Mouse (Mus musculus): Measurements from ENCODE around the gene Gnaq. TPM values are rescaled to one million over a fixed set of nuclear protein-coding genes. Genes with fewer than 3 reads are reported as not detected.

The Gnaq gene
- polyA plus RNA-seq, 1 experiment from 2014 or later = 18.4 TPM

- 19% methylated on average over 9 of the region's 9 CpGs for WGBS
Observed at GRCm38 (mm10) chr19:16434879-16435278, 302.2 kb downstream of the Gnaq start.

DNA sequence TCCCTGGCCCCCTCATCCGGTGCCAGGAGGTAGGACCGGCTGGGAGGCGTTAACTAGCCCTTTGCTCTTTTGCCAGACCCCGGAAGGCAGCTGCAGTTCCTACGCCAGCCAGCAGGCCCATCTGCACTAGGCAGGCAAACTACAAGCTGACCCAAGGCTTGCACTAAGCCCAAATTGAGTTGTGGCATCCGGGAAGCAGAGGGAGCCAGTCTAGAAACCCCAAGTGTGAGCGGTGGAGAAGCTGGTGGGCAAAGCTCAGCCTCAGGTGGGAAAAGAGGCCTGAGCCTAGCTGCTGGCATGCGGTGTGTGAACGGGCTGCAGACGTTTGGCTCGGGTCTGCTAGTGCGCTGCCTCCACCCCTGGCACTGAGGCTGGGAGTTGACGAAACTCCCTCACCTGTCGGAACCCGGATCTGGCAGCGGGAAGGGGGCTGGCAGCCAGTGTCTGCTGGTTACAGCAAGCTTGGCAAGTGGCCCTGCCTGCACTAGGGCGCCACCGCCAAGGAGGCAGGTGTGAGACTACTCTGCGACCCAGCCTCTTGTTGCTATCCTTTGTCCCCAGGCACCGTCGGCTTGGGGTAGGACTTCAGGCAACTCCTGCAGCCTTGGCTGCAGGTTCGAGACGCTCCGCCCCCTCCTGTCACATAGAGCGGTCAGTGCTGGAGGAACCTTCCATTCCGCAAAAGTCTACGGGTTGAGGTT, 303.1 kb downstream of the Gnaq start, which contains the start of gene Gna14:
Gene Gna14 (plus strand): TSS at position 232 of the 701 bp plus-strand sequence.
- DNase-seq (ENCODE audit: low spot score) = peak; percentile 89
- H3K4me1 ChIP-seq (replicated peaks; ENCODE audit: control insufficient read depth, insufficient read depth, low read length) = peaks cover 28% of the 10 kb centered on the region
- WGBS = 1% methylated on average over 27 of the region's 27 CpGs
- peak within 1 kb of the TSS; percentile 60 for H3K9ac ChIP-seq (ENCODE audit: low read length)
- no peaks in the 10 kb centered on the region for H3K9me3 ChIP-seq (ENCODE audit: control insufficient read depth, low read length)
- ATAC-seq (replicated peaks; ENCODE audit: low FRiP score, low TSS enrichment, low read depth) = peak; percentile 58
- peak within 1 kb of the TSS; percentile 55 for H3K4me3 ChIP-seq (ENCODE audit: low read depth, low read length)
- peak within 1 kb of the TSS; percentile 30 for H3K27ac ChIP-seq (ENCODE audit: low read depth)
- H3K36me3 ChIP-seq (ENCODE audit: control insufficient read depth, insufficient read depth, low read length) = no peaks in the 10 kb centered on the region
- H3K4me2 ChIP-seq (ENCODE audit: low read length) = peak within 1 kb of the TSS; percentile 66
- H3K27me3 ChIP-seq (replicated peaks; ENCODE audit: control insufficient read depth, insufficient read depth, low read length) = no peaks in the 10 kb centered on the region

More at GRCm38 (mm10) chr19:16434879-16435278, 302.2 kb downstream of the Gnaq start:
- H3K36me3 ChIP-seq (ENCODE audit: control insufficient read depth, insufficient read depth, low read length) = no peaks in the 10 kb centered on the region
- peaks cover 27% of the 10 kb centered on the region for H3K4me1 ChIP-seq (replicated peaks; ENCODE audit: control insufficient read depth, insufficient read depth, low read length)
- no peaks in the 10 kb centered on the region for H3K27me3 ChIP-seq (replicated peaks; ENCODE audit: control insufficient read depth, insufficient read depth, low read length)
- H3K9ac ChIP-seq (ENCODE audit: low read length) = no peak overlapping the region
- peak overlapping the region; percentile 55 for H3K4me3 ChIP-seq (ENCODE audit: low read depth, low read length)
- no peaks in the 10 kb centered on the region for H3K9me3 ChIP-seq (ENCODE audit: control insufficient read depth, low read length)
- H3K27ac ChIP-seq (ENCODE audit: low read depth) = no peak overlapping the region
- no peak for ATAC-seq (replicated peaks; ENCODE audit: low FRiP score, low TSS enrichment, low read depth)
- no peak for DNase-seq (ENCODE audit: low spot score)
- H3K4me2 ChIP-seq (ENCODE audit: low read length) = peak overlapping the region; percentile 66

GRCm38 (mm10) chr19:16436335-16437169, 303.9 kb downstream of the Gnaq start:
- DNase-seq (ENCODE audit: low spot score) (peak; percentile 70), ATAC-seq (replicated peaks; ENCODE audit: low FRiP score, low TSS enrichment, low read depth) (0 out of 2 replicates have a peak, but pooled peaks have one; percentile 12)
- WGBS = 4% methylated on average over 61 of the region's 61 CpGs
- no peaks in the 10 kb centered on the region for H3K9me3 ChIP-seq (ENCODE audit: control insufficient read depth, low read length)
- peak overlapping the region; percentile 55 for H3K4me3 ChIP-seq (ENCODE audit: low read depth, low read length)
- peak overlapping the region; percentile 60 for H3K9ac ChIP-seq (ENCODE audit: low read length)
- peaks cover 28% of the 10 kb centered on the region for H3K4me1 ChIP-seq (replicated peaks; ENCODE audit: control insufficient read depth, insufficient read depth, low read length)
- no peaks in the 10 kb centered on the region for H3K36me3 ChIP-seq (ENCODE audit: control insufficient read depth, insufficient read depth, low read length)
- peak overlapping the region; percentile 30 for H3K27ac ChIP-seq (ENCODE audit: low read depth)
- H3K27me3 ChIP-seq (replicated peaks; ENCODE audit: control insufficient read depth, insufficient read depth, low read length) = no peaks in the 10 kb centered on the region
- H3K4me2 ChIP-seq (ENCODE audit: low read length) = peak overlapping the region; percentile 66

Small RNA genes lying within 50 kb of the gene (microRNA-seq; reads per million reads assigned to microRNA genes)
- gene Mir496b = not detected

Other genes starting within 250 kb of the Gnaq start
- gene Psat1, start 185.5 kb upstream of the Gnaq start, polyA plus RNA-seq (2014; fragmentation: Nextera tagmentation; extraction: Ambion mirVana) = 74.0 and 80.8 TPM in 2 replicates
- 23.4 and 24.2 TPM in 2 replicates for gene Cep78, start 147.8 kb upstream of the Gnaq start, polyA plus RNA-seq (2014; fragmentation: Nextera tagmentation; extraction: Ambion mirVana)

Measured in intestine, embryonic 14.5 days (tissue).